Mouse (Mus musculus) limb, embryonic 11.5 days (tissue): Measurements from ENCODE around the gene Nat10. TPM values are rescaled to one million over a fixed set of nuclear protein-coding genes. Genes with fewer than 3 reads are reported as not detected.
A peak's percentile ranks its signal among the peaks of the same experiment; 100 is the strongest.

Experiments
- ATAC-seq: fragments of 200-750 bp; cut with Nextera tagmentation; 2 replicates; pipeline ENCODE4 v1.8.0; 2017; ENCODE audit warnings: low read depth; ENCODE audit not compliant: insufficient number of reproducible peaks, low FRiP score, low TSS enrichment
- DNase-seq: peaks from one replicate; pipeline ENCODE4 v3.0.0-alpha.2; 2015; ENCODE audit warnings: low spot score
- H3K27ac ChIP-seq: fragments of 300-500 bp; sonication (generic); replicated peaks from 2 replicates; pipeline ENCODE4 v1.5.1; 2014; ENCODE audit warnings: low read depth, mild to moderate bottlenecking, low read length
- H3K27me3 ChIP-seq: fragments of 300-500 bp; sonication (generic); 2 replicates; pipeline ENCODE4 v1.6.1; 2014; ENCODE audit warnings: mild to moderate bottlenecking, low read length, mixed read lengths; ENCODE audit not compliant: control insufficient read depth, insufficient read depth
- H3K36me3 ChIP-seq: fragments of 300-500 bp; sonication (generic); 2 replicates; pipeline ENCODE4 v1.6.1; 2014; ENCODE audit warnings: mild to moderate bottlenecking, low read length, moderate library complexity, mixed read lengths; ENCODE audit not compliant: control insufficient read depth, insufficient read depth
- H3K4me1 ChIP-seq: fragments of 300-500 bp; sonication (generic); 2 replicates; pipeline ENCODE4 v1.6.1; 2014; ENCODE audit warnings: low read length, mixed read lengths; ENCODE audit not compliant: control insufficient read depth, insufficient read depth
- H3K4me2 ChIP-seq: fragments of 300-500 bp; sonication (generic); 2 replicates; pipeline ENCODE4 v1.6.1; 2014; ENCODE audit warnings: low read depth, mild to moderate bottlenecking, moderate library complexity; ENCODE audit not compliant: severe bottlenecking
- H3K4me3 ChIP-seq: fragments of 300-500 bp; sonication (generic); 2 replicates; pipeline ENCODE4 v1.5.1; 2014; ENCODE audit warnings: low read depth, low read length
- H3K9ac ChIP-seq: fragments of 300-500 bp; sonication (generic); 2 replicates; pipeline ENCODE4 v1.6.1; 2014; ENCODE audit warnings: mild to moderate bottlenecking, low read length
- H3K9me3 ChIP-seq: fragments of 300-500 bp; sonication (generic); 2 replicates; pipeline ENCODE4 v1.6.1; 2016; ENCODE audit warnings: low read length; ENCODE audit not compliant: control insufficient read depth
- WGBS: fragments of 180-500 bp; shearing (Covaris S2); extraction: QIAGEN DNeasy Blood & Tissue Kit; methylation state at CpG from one replicate; pipeline ENCODE4 v1.1.7; 2014; 5-methylcytosine and 5-hydroxymethylcytosine counted together
- polyA plus RNA-seq: library from polyadenylated mRNA; unstranded; fragments of >200 nt; fragmentation: Nextera tagmentation; extraction: Ambion mirVana; gene quantifications from 2 replicates; pipeline ENCODE4 v1.2.1, GENCODE M21; 2014

The Nat10 gene
- polyA plus RNA-seq, 1 experiment from 2014 or later, result 29.4 TPM

- H3K4me1 ChIP-seq, result peaks cover 25% of the 10 kb centered on the region; the same call in 1 of the 2 replicates
- ATAC-seq (no peak), DNase-seq (no peak)
- H3K9me3 ChIP-seq, result no peaks in the 10 kb centered on the region
- 0 out of 2 replicates have a peak overlapping the region, but pooled peaks have one; percentile 12 for H3K27ac ChIP-seq
- H3K4me2 ChIP-seq, result no peak overlapping the region
- H3K27me3 ChIP-seq, result no peaks in the 10 kb centered on the region; the same call in 1 of the 2 replicates
- 66% methylated on average over 7 of the region's 7 CpGs for WGBS
- no peaks in the 10 kb centered on the region for H3K36me3 ChIP-seq
- no peak overlapping the region for H3K4me3 ChIP-seq
- H3K9ac ChIP-seq, result no peak overlapping the region
Observed at GRCm38 (mm10) chr2:103677614-103678369, 83.3 kb downstream of the Nat10 start.

DNA sequence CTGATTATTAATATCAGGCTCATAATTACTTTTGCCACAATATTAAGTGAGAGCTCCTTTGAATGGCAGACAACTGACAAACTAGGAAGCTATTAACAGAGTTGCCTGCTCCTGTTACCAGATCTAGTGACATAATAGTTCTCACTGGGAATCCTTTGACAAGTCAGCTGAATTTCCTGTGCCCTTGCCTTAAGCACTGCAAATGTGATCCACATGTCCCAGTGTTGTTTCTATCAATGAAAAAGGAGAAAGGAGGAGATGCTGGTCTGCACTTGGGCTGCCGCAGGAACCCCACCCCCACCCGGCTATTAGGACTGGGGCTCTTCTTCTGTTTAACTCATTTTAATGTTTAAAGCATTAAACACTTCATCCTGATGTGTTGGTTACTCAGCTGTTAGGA lies 84.3 kb downstream of the Nat10 start:
- Histone ChIP-seq H3K9ac (no peak overlapping the region), H3K9me3 (no peaks in the 10 kb centered on the region), H3K4me3 (no peak overlapping the region), H3K4me1 (peaks cover 25% of the 10 kb centered on the region), H3K27ac (no peak overlapping the region; the same call in 1 of the 2 replicates), H3K4me2 (no peak overlapping the region), H3K27me3 (no peaks in the 10 kb centered on the region; the same call in 1 of the 2 replicates), H3K36me3 (no peaks in the 10 kb centered on the region)
- no peak for DNase-seq
- no peak for ATAC-seq
- 21% methylated on average over 2 of the region's 2 CpGs for WGBS

DNA sequence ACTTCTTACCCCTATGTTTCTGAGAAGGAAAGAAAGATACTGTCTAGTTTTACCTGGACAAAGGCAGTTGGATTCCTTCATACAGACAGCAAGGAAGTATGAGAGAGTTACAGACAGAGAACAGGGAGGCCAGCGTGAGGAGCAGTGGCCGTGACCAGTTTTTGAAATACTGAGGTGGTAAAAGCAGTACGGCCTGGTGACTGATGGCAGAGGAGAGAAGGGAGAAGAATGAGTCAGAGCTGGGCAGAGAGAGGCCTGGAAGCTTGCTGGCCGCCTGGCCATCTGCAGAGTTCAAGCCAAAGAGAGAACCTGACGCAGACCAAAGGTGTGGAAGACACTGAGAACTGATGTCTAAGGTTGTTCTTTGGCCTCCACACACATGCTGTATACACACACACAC lies 85.7 kb downstream of the Nat10 start:
- Histone ChIP-seq H3K4me3 (no peak overlapping the region), H3K36me3 (no peaks in the 10 kb centered on the region), H3K27me3 (no peaks in the 10 kb centered on the region; the same call in 1 of the 2 replicates), H3K4me1 (peaks cover 25% of the 10 kb centered on the region), H3K27ac (no peak overlapping the region), H3K9ac (no peak overlapping the region), H3K9me3 (no peaks in the 10 kb centered on the region), H3K4me2 (no peak overlapping the region)
- WGBS, result 89% methylated on average over 5 of the region's 5 CpGs
- DNase-seq, result no peak
- no peak for ATAC-seq

DNA sequence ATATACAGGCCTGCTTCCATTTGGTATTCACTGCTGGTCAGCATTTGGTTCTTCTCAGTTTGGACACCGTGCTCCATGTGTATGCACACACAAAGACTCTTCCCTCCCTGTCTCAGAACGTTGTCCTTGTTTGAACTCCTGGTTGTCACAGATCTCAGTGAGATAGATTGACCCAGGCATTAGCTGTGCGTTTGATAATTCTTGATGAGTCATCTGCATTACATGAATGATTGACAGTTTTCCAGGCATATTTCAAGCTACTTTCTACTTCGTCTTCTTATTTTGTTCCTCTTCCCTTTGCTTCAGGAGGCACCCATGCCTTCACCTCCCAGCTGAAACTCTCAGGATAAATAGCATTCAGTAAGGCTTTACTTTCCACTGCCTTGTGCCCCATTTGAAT lies 87.5 kb downstream of the Nat10 start:
- H3K9ac ChIP-seq, result no peak overlapping the region
- no peak for DNase-seq
- no peak overlapping the region for H3K4me2 ChIP-seq
- H3K4me1 ChIP-seq, result peaks cover 25% of the 10 kb centered on the region
- no peak for ATAC-seq
- H3K9me3 ChIP-seq, result no peaks in the 10 kb centered on the region
- no peaks in the 10 kb centered on the region; the same call in 1 of the 2 replicates for H3K27me3 ChIP-seq
- H3K4me3 ChIP-seq, result no peak overlapping the region
- 89% methylated on average over 4 of the region's 4 CpGs for WGBS
- no peaks in the 10 kb centered on the region for H3K36me3 ChIP-seq
- no peak overlapping the region for H3K27ac ChIP-seq

DNA sequence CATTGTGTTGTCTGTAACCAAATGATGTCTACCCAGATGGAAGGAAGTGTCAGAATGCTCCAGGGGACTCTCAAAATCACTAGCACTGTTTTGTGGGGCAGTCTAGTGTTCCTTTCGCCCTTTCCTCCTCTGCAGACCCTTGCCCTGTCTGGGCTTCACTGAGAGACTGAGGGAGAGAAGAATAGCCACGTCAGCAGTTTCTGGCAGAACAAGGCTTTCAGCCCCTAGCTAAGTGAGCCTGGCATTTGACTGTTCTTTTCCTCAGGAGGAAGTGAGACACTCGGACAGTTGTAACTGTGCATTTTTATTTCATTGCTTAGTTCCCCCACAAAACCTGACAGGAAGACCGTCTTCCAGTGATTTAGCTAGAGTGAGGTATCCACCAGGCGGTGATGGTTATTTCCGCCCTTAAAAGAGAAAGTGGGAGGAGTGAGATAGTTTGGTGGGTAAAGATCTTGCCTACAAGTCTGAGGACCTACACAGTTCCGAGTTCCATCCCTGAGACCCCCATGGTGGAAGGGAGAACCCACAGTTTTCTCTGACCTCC lies 88.4 kb downstream of the Nat10 start:
- no peak overlapping the region for H3K4me3 ChIP-seq
- 84% methylated on average over 7 of the region's 7 CpGs for WGBS
- H3K9me3 ChIP-seq, result no peaks in the 10 kb centered on the region
- DNase-seq (no peak), ATAC-seq (no peak)
- H3K27me3 ChIP-seq, result no peaks in the 10 kb centered on the region; the same call in 1 of the 2 replicates
- no peak overlapping the region for H3K9ac ChIP-seq
- no peak overlapping the region for H3K27ac ChIP-seq
- H3K36me3 ChIP-seq, result no peaks in the 10 kb centered on the region
- H3K4me2 ChIP-seq, result no peak overlapping the region
- peaks cover 29% of the 10 kb centered on the region for H3K4me1 ChIP-seq

Other genes with a start within 250 kb of the Nat10 start
- gene Abtb2, start 195.0 kb downstream of the Nat10 start, polyA plus RNA-seq, result 11.5 and 11.6 TPM in 2 replicates
- 602 and 629 TPM in 2 replicates for gene Caprin1, start 36.4 kb upstream of the Nat10 start, polyA plus RNA-seq
- gene Lmo2, start 196.7 kb upstream of the Nat10 start, polyA plus RNA-seq, result 35.6 and 42.3 TPM in 2 replicates